ENCODE assay signal across 27 mouse cellular contexts in the genomic region with DNA sequence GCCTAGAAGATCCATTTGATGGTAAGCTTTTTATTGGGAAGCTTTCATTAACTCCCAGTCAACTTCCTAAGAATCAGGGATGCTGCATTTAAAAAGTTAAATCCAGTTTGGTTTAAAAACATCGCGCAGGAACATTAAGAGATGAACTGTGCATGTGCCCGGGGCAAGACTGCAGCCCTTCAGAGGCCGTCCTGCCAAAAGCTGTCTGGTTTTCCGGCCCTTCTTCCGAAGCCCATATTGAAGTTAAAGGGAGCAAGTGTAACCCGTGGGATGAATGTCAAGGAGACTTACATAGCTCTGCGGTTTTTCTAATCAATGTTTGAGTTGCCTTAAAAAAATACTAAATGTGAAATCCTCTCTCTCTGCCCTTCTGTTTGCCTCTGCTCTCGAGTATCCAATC. TPM values are rescaled to one million over a fixed set of nuclear protein-coding genes. Genes with fewer than 3 reads are reported as not detected.
DNase-seq lines count a peak whose midpoint lies in the region; ATAC-seq and TF ChIP-seq lines count a peak whose summit lies in the region.
"Had no signal": no experiment of that assay in that cellular context is flagged by ENCODE, and none has a peak within 500 bp of the region (broad histone marks: within the 10 kb centered on the region; RNA-seq: fewer than 3 reads in every experiment).

No protein-coding gene starts in this region.

- H3K9ac ChIP-seq in liver, adult 2 months (ENCODE audit: low read depth, low read length): no peak overlapping the region
- no peak overlapping the region for H3K9ac ChIP-seq in liver, embryonic 11.5 days (ENCODE audit: low read depth, low read length)
- H3K9ac ChIP-seq: embryonic facial prominence, embryonic 12.5 days; embryonic facial prominence, embryonic 15.5 days; forebrain, embryonic 12.5 days had no signal

- peak; percentile 54 for DNase-seq in adrenal gland, adult 2 months
- no peak for DNase-seq in adrenal gland, postnatal 36 days
- no peak for DNase-seq in liver, adult 2 months (ENCODE audit: extremely low read depth, low read depth, low spot score)
- DNase-seq in liver, embryonic 11.5 days (ENCODE audit: low spot score): no peak
- DNase-seq: adrenal gland, postnatal 10 days; cerebellum, adult 11 months; cerebellum, adult 18-20 months; cerebellum, adult 8-10 months; cerebellum, adult 9-11 months; cerebellum, postnatal 14 days; cerebellum, postnatal 36 days; embryo, embryonic 11 days had no signal

- no peak for TF ChIP-seq POLR2A in liver, adult 2 months (IDR thresholded peaks at IDR 0.05; ENCODE audit: extremely low read depth, insufficient read depth, low read length)

- TF ChIP-seq CTCF in liver, adult 2 months (IDR thresholded peaks at IDR 0.05; ENCODE audit: low read depth, low read length): no peak

- WGBS in liver, adult 2 months: 53% methylated on average over 9 of the region's 9 CpGs
- 73% methylated on average over 9 of the region's 9 CpGs for WGBS in liver, embryonic 11.5 days

- H3K9me3 ChIP-seq in liver, embryonic 11.5 days (ENCODE audit: control insufficient read depth, low read length): 0 out of 2 replicates have a peak, but pooled peaks cover 3% of the 10 kb centered on the region
- H3K9me3 ChIP-seq: embryonic facial prominence, embryonic 12.5 days; embryonic facial prominence, embryonic 15.5 days; forebrain, embryonic 12.5 days had no signal

- H3K4me1 ChIP-seq in liver, adult 2 months (ENCODE audit: control insufficient read depth, insufficient read depth, low read length): peaks cover 21% of the 10 kb centered on the region
- peaks cover 5% of the 10 kb centered on the region for H3K4me1 ChIP-seq in liver, embryonic 11.5 days (replicated peaks; ENCODE audit: control insufficient read depth, insufficient read depth, low read length)

- no peak overlapping the region for H3K4me3 ChIP-seq in liver, adult 2 months (ENCODE audit: insufficient read depth, low read depth, low read length)
- H3K4me3 ChIP-seq in liver, embryonic 11.5 days (ENCODE audit: low read depth, low read length): no peak overlapping the region
- H3K4me3 ChIP-seq: embryonic facial prominence, embryonic 12.5 days; embryonic facial prominence, embryonic 15.5 days; erythroblast, embryonic 14.5 days; forebrain, embryonic 10.5 days; forebrain, embryonic 12.5 days had no signal

- H3K36me3 ChIP-seq in liver, adult 2 months (ENCODE audit: control insufficient read depth, insufficient read depth, low read length): no peaks in the 10 kb centered on the region
- no peaks in the 10 kb centered on the region for H3K36me3 ChIP-seq in liver, embryonic 11.5 days (ENCODE audit: control insufficient read depth, insufficient read depth, low read length)
- H3K36me3 ChIP-seq: embryonic facial prominence, embryonic 12.5 days; embryonic facial prominence, embryonic 15.5 days; forebrain, embryonic 10.5 days; forebrain, embryonic 12.5 days had no signal

- H3K4me2 ChIP-seq in liver, embryonic 11.5 days: no peak overlapping the region
- H3K4me2 ChIP-seq: embryonic facial prominence, embryonic 12.5 days; embryonic facial prominence, embryonic 15.5 days; forebrain, embryonic 12.5 days had no signal

- peaks cover 20% of the 10 kb centered on the region for H3K79me2 ChIP-seq in liver, adult 2 months (ENCODE audit: control insufficient read depth, insufficient read depth, low read length)

- H3K27me3 ChIP-seq in liver, adult 2 months (ENCODE audit: control insufficient read depth, insufficient read depth, low read length): no peaks in the 10 kb centered on the region
- peaks cover 19% of the 10 kb centered on the region for H3K27me3 ChIP-seq in liver, embryonic 11.5 days (replicated peaks; ENCODE audit: control insufficient read depth, insufficient read depth, low read length)
- H3K27me3 ChIP-seq: embryonic facial prominence, embryonic 12.5 days had no signal

- H3K27ac ChIP-seq in liver, adult 2 months (replicated peaks; ENCODE audit: insufficient read depth, low read depth, low read length): peak overlapping the region; percentile 53
- H3K27ac ChIP-seq in liver, embryonic 11.5 days (ENCODE audit: low read depth, low read length): no peak overlapping the region
- H3K27ac ChIP-seq: embryonic facial prominence, embryonic 12.5 days; embryonic facial prominence, embryonic 15.5 days; forebrain, embryonic 10.5 days; forebrain, embryonic 12.5 days had no signal

- ATAC-seq in liver, embryonic 11.5 days (replicated peaks; ENCODE audit: low FRiP score): no peak
- ATAC-seq: forebrain, embryonic 14.5 days; forebrain, embryonic 16.5 days had no signal

RNA-seq across cellular contexts. Expression of gene Smad9, which starts 3.8 kb away (rescaled TPM):
- total RNA-seq in adrenal gland, adult 2 months (2021): 10 to 100 TPM; 14.4 to 15.7 TPM
- polyA plus RNA-seq in adrenal gland, adult 2 months (2012; rRNA removed): 13.2 and 23.2 TPM in 2 replicates
- 10 to 100 TPM; 21.8 to 36.3 TPM for total RNA-seq in adrenal gland, postnatal 36 days (2021)
- total RNA-seq in liver, adult 2 months (2014; rRNA removed): 3.8 and 7.2 TPM in 2 replicates
- polyA plus RNA-seq in liver, adult 2 months (2012; rRNA removed): 2.1 and 4.6 TPM in 2 replicates
- polyA plus RNA-seq in liver, embryonic 11.5 days (2014; fragmentation: Nextera tagmentation; extraction: Ambion mirVana): 0.51 and 0.66 TPM in 2 replicates
- total RNA-seq: common myeloid progenitor, adult 5-6 weeks; MEL had no signal
- polyA plus RNA-seq: erythroblast, embryonic 14.5 days had no signal

RNA-seq across cellular contexts. Expression of gene Alg5, which starts 23.9 kb away (rescaled TPM):
- 10 to 100 TPM; 41.8 to 45.0 TPM for total RNA-seq in adrenal gland, adult 2 months (2021)
- 8.0 and 8.9 TPM in 2 replicates for polyA plus RNA-seq in adrenal gland, adult 2 months (2012; rRNA removed)
- 10 to 100 TPM; 41.1 to 50.1 TPM for total RNA-seq in adrenal gland, postnatal 36 days (2021)
- total RNA-seq in liver, adult 2 months (2014; rRNA removed): 28.3 and 33.4 TPM in 2 replicates
- polyA plus RNA-seq in liver, adult 2 months (2012; rRNA removed): 14.8 and 17.5 TPM in 2 replicates
- 48.9 and 49.3 TPM in 2 replicates for polyA plus RNA-seq in liver, embryonic 11.5 days (2014; fragmentation: Nextera tagmentation; extraction: Ambion mirVana)
- polyA plus RNA-seq: erythroblast, embryonic 14.5 days had no signal

RNA-seq across cellular contexts. Expression of gene Exosc8, which starts 24.0 kb away (rescaled TPM):
- total RNA-seq in adrenal gland, adult 2 months (2021): 10 to 100 TPM; 32.4 to 33.4 TPM
- 8.5 and 13.4 TPM in 2 replicates for polyA plus RNA-seq in adrenal gland, adult 2 months (2012; rRNA removed)
- 10 to 100 TPM; 29.5 to 41.6 TPM for total RNA-seq in adrenal gland, postnatal 36 days (2021)
- 17.4 and 22.1 TPM in 2 replicates for total RNA-seq in liver, adult 2 months (2014; rRNA removed)
- 8.0 and 10.1 TPM in 2 replicates for polyA plus RNA-seq in liver, adult 2 months (2012; rRNA removed)
- polyA plus RNA-seq in liver, embryonic 11.5 days (2014; fragmentation: Nextera tagmentation; extraction: Ambion mirVana): 185 and 203 TPM in 2 replicates

RNA-seq across cellular contexts. Expression of gene Gm21958, which starts 45.1 kb away (rescaled TPM):
- total RNA-seq in adrenal gland, adult 2 months (2021): not detected
- polyA plus RNA-seq in adrenal gland, adult 2 months (2012; rRNA removed): not detected in 2 replicates
- total RNA-seq in adrenal gland, postnatal 36 days (2021): not detected
- total RNA-seq in liver, adult 2 months (2014; rRNA removed): not detected in 2 replicates
- polyA plus RNA-seq in liver, adult 2 months (2012; rRNA removed): not detected in 2 replicates
- polyA plus RNA-seq in liver, embryonic 11.5 days (2014; fragmentation: Nextera tagmentation; extraction: Ambion mirVana): 0.91 TPM in 1 of 2 replicates, not detected in the other
- total RNA-seq: adrenal gland, adult 18-20 months; adrenal gland, postnatal 10 days; adrenal gland, postnatal 4 days; ES-E14; MEL had no signal
- polyA plus RNA-seq: brain, embryonic 14.5 days; C2C12; embryonic facial prominence, embryonic 15.5 days; erythroblast, embryonic 14.5 days; forebrain, embryonic 14.5 days; forebrain, embryonic 16.5 days; frontal cortex, adult 2 months had no signal

RNA-seq across cellular contexts. Expression of gene Rfxap, which starts 48.4 kb away (rescaled TPM):
- 10 to 100 TPM; 29.8 to 30.0 TPM for total RNA-seq in adrenal gland, adult 2 months (2021)
- 16.4 and 16.7 TPM in 2 replicates for polyA plus RNA-seq in adrenal gland, adult 2 months (2012; rRNA removed)
- 10 to 100 TPM; 27.9 to 44.1 TPM for total RNA-seq in adrenal gland, postnatal 36 days (2021)
- 10.6 and 11.4 TPM in 2 replicates for total RNA-seq in liver, adult 2 months (2014; rRNA removed)
- polyA plus RNA-seq in liver, adult 2 months (2012; rRNA removed): 10.8 and 13.1 TPM in 2 replicates
- polyA plus RNA-seq in liver, embryonic 11.5 days (2014; fragmentation: Nextera tagmentation; extraction: Ambion mirVana): 38.1 and 38.7 TPM in 2 replicates
